Mouse (Mus musculus): Measurements from ENCODE around the gene Rassf10.

- no peak for TF ChIP-seq CTCF (IDR thresholded peaks at IDR 0.05; ENCODE audit: low read depth, low read length)
- no peak for TF ChIP-seq POLR2A (IDR thresholded peaks at IDR 0.05; ENCODE audit: borderline replicate concordance, low read depth, low read length)
These were observed 49.9 kb downstream of the Rassf10 start for GRCm38 (mm10) chr7:113003565-113004255.
